Mouse (Mus musculus) embryonic facial prominence, embryonic 10.5 days (tissue): Measurements from ENCODE around the gene Tnfrsf9. TPM values are rescaled to one million over a fixed set of nuclear protein-coding genes. Genes with fewer than 3 reads are reported as not detected.

Experiments used
- DNase-seq: peaks from one replicate; pipeline ENCODE4 v3.0.0-alpha.2; 2017; ENCODE audit warnings: low spot score
- H3K27ac ChIP-seq: fragments of 300-500 bp; sonication (generic); replicated peaks from 2 replicates; pipeline ENCODE4 v1.5.1; 2016; ENCODE audit warnings: mild to moderate bottlenecking
- H3K27me3 ChIP-seq: fragments of 300-500 bp; sonication (generic); replicated peaks from 2 replicates; pipeline ENCODE4 v1.6.1; 2016; ENCODE audit warnings: low read depth, mild to moderate bottlenecking; ENCODE audit not compliant: poor library complexity, severe bottlenecking
- H3K36me3 ChIP-seq: fragments of 300-500 bp; sonication (generic); replicated peaks from 2 replicates; pipeline ENCODE4 v1.6.1; 2016; ENCODE audit warnings: mild to moderate bottlenecking, moderate library complexity
- H3K4me1 ChIP-seq: fragments of 300-500 bp; sonication (generic); 2 replicates; pipeline ENCODE4 v1.6.1; 2016
- H3K4me3 ChIP-seq: fragments of 300-500 bp; sonication (generic); 2 replicates; pipeline ENCODE4 v1.5.1; 2016; ENCODE audit warnings: mild to moderate bottlenecking, moderate library complexity
- H3K9me3 ChIP-seq: fragments of 300-500 bp; sonication (generic); 2 replicates; pipeline ENCODE4 v1.6.1; 2016; ENCODE audit warnings: mild to moderate bottlenecking
- WGBS: fragments of 180-500 bp; shearing (Covaris S2); methylation state at CpG from one replicate; pipeline ENCODE4 v1.1.7; 2016; 5-methylcytosine and 5-hydroxymethylcytosine counted together
- polyA plus RNA-seq: library from polyadenylated mRNA; unstranded; fragments of >200 nt; fragmentation: Nextera tagmentation; extraction: Ambion mirVana; gene quantifications from 2 replicates; pipeline ENCODE4 v1.2.1, GENCODE M21; 2016

Gene Tnfrsf9
- polyA plus RNA-seq, 1 experiment from 2014 or later: 0.69 TPM

DNA sequence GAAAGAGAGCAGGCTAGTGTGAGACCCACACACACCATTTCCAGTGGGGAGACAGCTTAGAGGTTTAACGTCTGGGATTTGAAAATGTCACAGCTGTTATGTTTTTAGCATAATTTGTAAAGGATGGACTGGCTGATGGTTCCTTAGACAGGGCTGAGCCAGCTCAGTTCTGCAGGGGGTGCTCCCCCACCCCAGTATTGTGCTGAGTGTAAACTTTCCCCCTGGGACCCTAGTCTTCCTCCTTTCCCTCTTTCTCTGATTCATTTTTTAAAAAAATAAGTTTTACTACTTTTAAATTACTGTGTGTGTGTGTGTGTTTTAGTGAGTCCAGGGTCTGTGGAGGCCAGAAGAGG is 42.7 kb downstream of the Tnfrsf9 start:
- no peaks in the 10 kb centered on the region for H3K27me3 ChIP-seq

GRCm38 (mm10) chr4:150958536-150958935 is 44.2 kb downstream of the Tnfrsf9 start:
- Histone ChIP-seq H3K27ac (no peak overlapping the region), H3K9me3 (no peaks in the 10 kb centered on the region), H3K4me3 (no peak overlapping the region), H3K4me1 (no peaks in the 10 kb centered on the region), H3K27me3 (0 out of 2 replicates have a peak, but pooled peaks cover under 1% of the 10 kb centered on the region), H3K36me3 (no peaks in the 10 kb centered on the region)
- no peak for DNase-seq
- 80% methylated on average over 7 of the region's 7 CpGs for WGBS

More for the DNA sequence above, 42.7 kb downstream of the Tnfrsf9 start:
- Histone ChIP-seq H3K36me3 (no peaks in the 10 kb centered on the region), H3K4me3 (no peak overlapping the region), H3K4me1 (no peaks in the 10 kb centered on the region), H3K9me3 (no peaks in the 10 kb centered on the region), H3K27ac (no peak overlapping the region)
- WGBS: 77% methylated on average over 1 of the region's 1 CpGs
- no peak for DNase-seq

GRCm38 (mm10) chr4:150962231-150962630 is 47.9 kb downstream of the Tnfrsf9 start:
- Histone ChIP-seq H3K36me3 (no peaks in the 10 kb centered on the region), H3K27me3 (0 out of 2 replicates have a peak, but pooled peaks cover 5% of the 10 kb centered on the region), H3K4me1 (peaks cover 4% of the 10 kb centered on the region; the same call in 1 of the 2 replicates), H3K4me3 (no peak overlapping the region), H3K9me3 (no peaks in the 10 kb centered on the region), H3K27ac (no peak overlapping the region)
- DNase-seq: no peak
- WGBS: 76% methylated on average over 6 of the region's 6 CpGs

GRCm38 (mm10) chr4:150963711-150964110 is 49.3 kb downstream of the Tnfrsf9 start:
- H3K27me3 ChIP-seq: 0 out of 2 replicates have a peak, but pooled peaks cover 5% of the 10 kb centered on the region
- no peak for DNase-seq
- no peaks in the 10 kb centered on the region for H3K36me3 ChIP-seq
- no peak overlapping the region for H3K4me3 ChIP-seq
- no peaks in the 10 kb centered on the region for H3K9me3 ChIP-seq
- no peak overlapping the region for H3K27ac ChIP-seq
- peaks cover 4% of the 10 kb centered on the region; the same call in 1 of the 2 replicates for H3K4me1 ChIP-seq
- 73% methylated on average over 2 of the region's 2 CpGs for WGBS

DNA sequence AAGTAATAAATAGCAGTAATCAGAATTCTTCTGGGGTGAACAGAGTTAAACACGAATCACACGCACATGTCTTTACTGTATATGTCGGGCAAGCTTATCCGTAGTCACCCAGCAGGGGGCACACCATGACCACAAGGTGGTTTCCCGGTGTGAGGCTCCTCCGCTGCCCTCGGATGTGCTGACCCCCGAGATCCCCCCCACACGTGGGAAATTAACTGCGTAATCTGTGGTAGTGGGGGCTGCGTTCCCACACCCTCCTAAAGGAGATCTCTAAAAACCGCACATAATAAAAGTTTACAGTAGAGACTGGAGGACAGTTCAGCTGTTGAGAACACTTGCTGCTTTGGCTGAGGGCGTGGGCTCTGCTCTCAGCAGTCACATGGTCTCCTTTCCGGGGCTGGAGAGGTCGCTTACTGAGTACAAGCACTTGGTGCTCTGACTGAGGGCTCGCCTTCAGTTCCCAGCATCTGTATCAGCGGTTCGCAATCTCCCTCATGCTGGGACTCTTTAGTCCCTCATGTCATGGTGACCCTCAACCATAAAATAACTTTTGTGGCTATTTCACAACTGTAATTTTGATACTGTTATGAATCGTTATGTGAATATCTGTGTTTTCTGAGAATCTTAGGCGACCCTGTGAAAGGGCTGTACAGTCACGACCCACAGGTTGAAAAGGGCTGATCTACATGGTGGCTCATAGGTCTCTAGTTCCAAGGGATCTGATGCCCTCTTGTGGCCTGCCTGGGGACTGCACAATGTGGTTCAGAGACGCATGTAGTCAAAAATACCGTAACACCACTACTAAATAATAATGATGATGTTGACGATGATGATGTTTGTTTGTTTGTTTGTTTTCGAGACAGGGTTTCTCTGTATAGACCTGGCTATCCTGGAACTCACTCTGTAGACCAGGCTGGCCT is 50.5 kb downstream of the Tnfrsf9 start:
- Histone ChIP-seq H3K27ac (no peak overlapping the region), H3K4me1 (peaks cover 4% of the 10 kb centered on the region; the same call in 1 of the 2 replicates), H3K9me3 (no peaks in the 10 kb centered on the region), H3K27me3 (0 out of 2 replicates have a peak, but pooled peaks cover 5% of the 10 kb centered on the region), H3K36me3 (no peaks in the 10 kb centered on the region), H3K4me3 (peak overlapping the region; percentile 39)
- WGBS: 14% methylated on average over 25 of the region's 25 CpGs
- peak; percentile 84 for DNase-seq

GRCm38 (mm10) chr4:150965555-150965951 is 51.2 kb downstream of the Tnfrsf9 start:
- Histone ChIP-seq H3K4me3 (no peak overlapping the region), H3K36me3 (no peaks in the 10 kb centered on the region), H3K27ac (no peak overlapping the region), H3K9me3 (no peaks in the 10 kb centered on the region), H3K4me1 (peaks cover 4% of the 10 kb centered on the region; the same call in 1 of the 2 replicates), H3K27me3 (0 out of 2 replicates have a peak, but pooled peaks cover 5% of the 10 kb centered on the region)
- DNase-seq: no peak
- 72% methylated on average over 11 of the region's 11 CpGs for WGBS

DNA sequence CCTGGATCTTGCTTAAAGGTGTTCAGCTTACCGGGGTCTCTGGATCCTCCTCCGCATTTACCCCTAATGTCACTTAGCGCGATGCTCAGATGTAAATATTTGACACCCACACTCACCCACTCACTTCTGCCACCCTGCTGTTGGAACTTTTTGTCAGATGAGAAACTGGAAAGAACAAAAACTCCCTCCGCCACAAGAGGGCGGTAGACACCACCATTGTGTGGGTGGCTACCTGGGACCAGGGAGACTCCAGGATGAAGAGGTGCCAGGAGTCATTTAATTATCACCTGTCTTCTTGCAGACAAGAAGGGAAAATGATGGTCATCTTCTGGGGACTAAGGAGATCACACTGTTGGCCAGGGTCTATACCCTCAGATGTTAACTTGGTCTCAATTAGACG is 52.2 kb downstream of the Tnfrsf9 start:
- Histone ChIP-seq H3K9me3 (no peaks in the 10 kb centered on the region), H3K27me3 (0 out of 2 replicates have a peak, but pooled peaks cover 5% of the 10 kb centered on the region), H3K36me3 (no peaks in the 10 kb centered on the region), H3K27ac (no peak overlapping the region), H3K4me1 (peaks cover 4% of the 10 kb centered on the region; the same call in 1 of the 2 replicates), H3K4me3 (no peak overlapping the region)
- 18% methylated on average over 7 of the region's 7 CpGs for WGBS
- DNase-seq: peak; percentile 64

- peaks cover 4% of the 10 kb centered on the region; the same call in 1 of the 2 replicates for H3K4me1 ChIP-seq
- WGBS: 88% methylated on average over 8 of the region's 8 CpGs
- no peak overlapping the region for H3K4me3 ChIP-seq
- no peaks in the 10 kb centered on the region for H3K36me3 ChIP-seq
- DNase-seq: no peak
- no peak overlapping the region for H3K27ac ChIP-seq
- 0 out of 2 replicates have a peak, but pooled peaks cover under 1% of the 10 kb centered on the region for H3K27me3 ChIP-seq
- H3K9me3 ChIP-seq: no peaks in the 10 kb centered on the region
Measured at GRCm38 (mm10) chr4:150968956-150969355, 54.6 kb downstream of the Tnfrsf9 start.

DNA sequence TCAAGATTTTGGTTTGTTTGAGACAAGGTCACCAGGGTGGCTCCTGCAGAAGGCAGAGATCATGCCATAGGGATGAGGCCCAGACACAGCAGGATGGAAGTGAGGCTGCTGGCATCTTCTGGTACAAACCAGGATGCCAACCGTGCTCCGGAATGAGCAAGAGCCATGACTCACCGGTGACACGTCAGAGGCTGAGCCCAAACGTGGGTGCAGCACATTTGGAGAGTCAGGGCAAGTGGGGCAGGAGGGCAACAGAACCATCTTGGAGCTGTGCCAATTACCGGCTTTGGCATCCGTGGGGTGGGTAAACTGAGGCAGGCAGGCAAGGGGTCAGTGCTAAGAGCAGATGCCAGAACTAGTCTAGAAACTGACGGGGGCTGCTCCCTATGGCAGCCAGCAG is 58.9 kb downstream of the Tnfrsf9 start:
- H3K27ac ChIP-seq: no peak overlapping the region
- DNase-seq: no peak
- no peaks in the 10 kb centered on the region for H3K27me3 ChIP-seq
- no peaks in the 10 kb centered on the region for H3K36me3 ChIP-seq
- WGBS: 84% methylated on average over 8 of the region's 8 CpGs
- H3K9me3 ChIP-seq: no peaks in the 10 kb centered on the region
- H3K4me3 ChIP-seq: no peak overlapping the region
- H3K4me1 ChIP-seq: no peaks in the 10 kb centered on the region

GRCm38 (mm10) chr4:150975145-150975544 is 60.8 kb downstream of the Tnfrsf9 start:
- no peaks in the 10 kb centered on the region for H3K4me1 ChIP-seq
- no peaks in the 10 kb centered on the region for H3K9me3 ChIP-seq
- WGBS: 40% methylated on average over 1 of the region's 1 CpGs
- no peaks in the 10 kb centered on the region for H3K36me3 ChIP-seq
- H3K4me3 ChIP-seq: no peak overlapping the region
- no peak overlapping the region for H3K27ac ChIP-seq
- no peaks in the 10 kb centered on the region for H3K27me3 ChIP-seq
- no peak for DNase-seq

DNA sequence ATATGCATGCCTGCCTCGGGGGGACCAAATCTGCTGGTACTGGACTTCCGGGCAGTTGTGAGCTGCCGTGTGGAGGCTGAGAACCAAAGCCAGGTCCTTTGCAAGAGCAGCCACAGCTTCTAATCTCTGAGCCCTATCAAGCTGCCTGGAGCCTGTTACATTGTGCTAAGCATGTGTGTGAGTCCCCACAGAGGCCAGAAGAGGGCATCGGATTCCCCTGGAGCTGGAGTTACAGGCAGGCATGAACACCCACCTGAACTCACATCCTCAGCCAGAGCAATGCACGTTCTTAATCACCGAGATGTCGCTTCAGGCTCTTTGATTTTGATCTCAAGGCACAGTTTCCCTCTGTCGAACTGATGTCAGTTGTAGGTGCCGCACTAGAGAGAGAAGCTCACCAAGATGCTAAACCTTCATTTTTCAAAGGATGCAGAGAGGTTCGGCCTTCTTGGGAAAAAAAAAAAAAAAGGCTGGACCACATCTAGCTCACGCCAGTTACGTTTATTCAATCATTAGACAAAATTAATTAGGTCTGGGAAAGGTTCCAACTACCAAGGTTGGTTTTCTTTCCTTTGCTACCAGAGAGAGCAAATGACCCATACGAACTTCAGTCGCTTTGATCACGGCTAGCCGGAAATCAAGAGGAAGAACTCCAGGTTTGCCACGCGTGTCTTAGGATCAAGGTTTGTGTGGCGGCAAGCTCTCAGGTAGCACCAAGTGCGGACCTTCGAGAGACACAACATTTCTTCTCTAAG is 64.0 kb downstream of the Tnfrsf9 start:
- Histone ChIP-seq H3K9me3 (no peaks in the 10 kb centered on the region), H3K4me3 (no peak overlapping the region), H3K27me3 (no peaks in the 10 kb centered on the region), H3K27ac (no peak overlapping the region), H3K4me1 (no peaks in the 10 kb centered on the region), H3K36me3 (no peaks in the 10 kb centered on the region)
- no peak for DNase-seq
- WGBS: 93% methylated on average over 21 of the region's 21 CpGs

- WGBS: 78% methylated on average over 9 of the region's 9 CpGs
- no peak for DNase-seq
- Histone ChIP-seq H3K27me3 (no peaks in the 10 kb centered on the region), H3K9me3 (no peaks in the 10 kb centered on the region), H3K4me1 (no peaks in the 10 kb centered on the region), H3K36me3 (no peaks in the 10 kb centered on the region), H3K27ac (no peak overlapping the region), H3K4me3 (no peak overlapping the region)
Measured at GRCm38 (mm10) chr4:150979455-150979854, 65.1 kb downstream of the Tnfrsf9 start.
